Mouse (Mus musculus): Measurements from ENCODE around the gene Pde4dip. TPM values are rescaled to one million over a fixed set of nuclear protein-coding genes. Genes with fewer than 3 reads are reported as not detected.

The Pde4dip gene
- total RNA-seq, 2 experiments from 2014 or later: 3,559 to 3,570 TPM

GRCm38 (mm10) chr3:97802297-97802696 is 86.2 kb downstream of the Pde4dip start:
- no peak for TF ChIP-seq CTCF (IDR thresholded peaks at IDR 0.05)
- DNase-seq: peak; percentile 79
- Histone ChIP-seq H3K4me3 (peak overlapping the region; percentile 67), H3K27ac (peak overlapping the region; percentile 94)
- intact Hi-C loops (cut with DNase I): no loop called here

- H3K27ac ChIP-seq: peak overlapping the region; percentile 94
- H3K4me3 ChIP-seq: peak overlapping the region; percentile 67
- TF ChIP-seq CTCF (IDR thresholded peaks at IDR 0.05): no peak
- no peak for DNase-seq
- intact Hi-C loops (cut with DNase I): no loop called here
These were observed 87.3 kb downstream of the Pde4dip start for GRCm38 (mm10) chr3:97801178-97801699.

GRCm38 (mm10) chr3:97800657-97801056 is 87.8 kb downstream of the Pde4dip start:
- Histone ChIP-seq H3K4me3 (peak overlapping the region; percentile 54), H3K27ac (peak overlapping the region; percentile 94)
- DNase-seq: peak; percentile 48
- TF ChIP-seq CTCF (IDR thresholded peaks at IDR 0.05): no peak
- intact Hi-C loops (cut with DNase I): no loop called here

GRCm38 (mm10) chr3:97800004-97800403 is 88.5 kb downstream of the Pde4dip start:
- intact Hi-C loops (cut with DNase I): no loop called here
- TF ChIP-seq CTCF (IDR thresholded peaks at IDR 0.05): no peak
- H3K27ac ChIP-seq: peak overlapping the region; percentile 94

GRCm38 (mm10) chr3:97799267-97799666 is 89.2 kb downstream of the Pde4dip start:
- H3K4me3 ChIP-seq: peak overlapping the region; percentile 54
- peak overlapping the region; percentile 94 for H3K27ac ChIP-seq
- peak; percentile 52 for TF ChIP-seq CTCF (IDR thresholded peaks at IDR 0.05)
- DNase-seq: peak; percentile 48
- intact Hi-C loops (cut with DNase I): no loop called here

More at GRCm38 (mm10) chr3:97800004-97800403, 88.5 kb downstream of the Pde4dip start:
- no peak for DNase-seq
- peak overlapping the region; percentile 54 for H3K4me3 ChIP-seq

- no peak for TF ChIP-seq CTCF (IDR thresholded peaks at IDR 0.05)
- DNase-seq: peak; percentile 61
- Histone ChIP-seq H3K27ac (peak overlapping the region; percentile 94), H3K4me3 (peak overlapping the region; percentile 54)
- intact Hi-C loops (cut with DNase I): no loop called here
These were observed 91.1 kb downstream of the Pde4dip start for GRCm38 (mm10) chr3:97797371-97797770.

GRCm38 (mm10) chr3:97793995-97794394 is 94.5 kb downstream of the Pde4dip start:
- intact Hi-C loops (cut with DNase I): no loop called here
- DNase-seq: peak; percentile 37
- Histone ChIP-seq H3K27ac (peak overlapping the region; percentile 94), H3K4me3 (peak overlapping the region; percentile 49)
- TF ChIP-seq CTCF (IDR thresholded peaks at IDR 0.05): no peak

- no peak overlapping the region for H3K27ac ChIP-seq
- no peak for DNase-seq
- no peak for TF ChIP-seq CTCF (IDR thresholded peaks at IDR 0.05)
- no peak overlapping the region for H3K4me3 ChIP-seq
- intact Hi-C loops (cut with DNase I): no loop called here
These were observed 98.4 kb downstream of the Pde4dip start for GRCm38 (mm10) chr3:97790150-97790549.

- DNase-seq: no peak
- Histone ChIP-seq H3K4me3 (no peak overlapping the region), H3K27ac (no peak overlapping the region)
- peak; percentile 33; the same call in 1 of the 2 replicates for TF ChIP-seq CTCF (IDR thresholded peaks at IDR 0.05)
- intact Hi-C loops (cut with DNase I): no loop called here
These were observed 99.2 kb downstream of the Pde4dip start for GRCm38 (mm10) chr3:97789317-97789716.

GRCm38 (mm10) chr3:97776195-97776594 is 112.3 kb downstream of the Pde4dip start:
- no peak for DNase-seq
- TF ChIP-seq CTCF (IDR thresholded peaks at IDR 0.05): no peak
- no peak overlapping the region for H3K27ac ChIP-seq
- intact Hi-C loops (cut with DNase I): no loop called here
- H3K4me3 ChIP-seq: no peak overlapping the region

- DNase-seq: no peak
- H3K4me3 ChIP-seq: no peak overlapping the region
- intact Hi-C loops (cut with DNase I): no loop called here
- no peak for TF ChIP-seq CTCF (IDR thresholded peaks at IDR 0.05)
- H3K27ac ChIP-seq: no peak overlapping the region
These were observed 112.8 kb downstream of the Pde4dip start for GRCm38 (mm10) chr3:97775742-97776141.

- Histone ChIP-seq H3K27ac (no peak overlapping the region), H3K4me3 (no peak overlapping the region)
- no peak for TF ChIP-seq CTCF (IDR thresholded peaks at IDR 0.05)
- intact Hi-C loops (cut with DNase I): no loop called here
- DNase-seq: no peak
These were observed 113.6 kb downstream of the Pde4dip start for GRCm38 (mm10) chr3:97774861-97775260.

GRCm38 (mm10) chr3:97767771-97768762 is 120.4 kb downstream of the Pde4dip start:
- intact Hi-C loops (cut with DNase I): loop anchor here (2.0 to 5.0 kb wide), 2 partner anchors 111 kb away; partner anchors contain the start of gene Prkab2

More at GRCm38 (mm10) chr3:97767771-97768762, 120.4 kb downstream of the Pde4dip start:
- DNase-seq: peak; percentile 96
- Histone ChIP-seq H3K27ac (peak overlapping the region; percentile 89), H3K4me3 (peak overlapping the region; percentile 87)
- TF ChIP-seq CTCF (IDR thresholded peaks at IDR 0.05): peak; percentile 64

All from gastrocnemius, adult 2 months (tissue).